Mouse (Mus musculus): Measurements from ENCODE around the gene B4galnt3.

DNA sequence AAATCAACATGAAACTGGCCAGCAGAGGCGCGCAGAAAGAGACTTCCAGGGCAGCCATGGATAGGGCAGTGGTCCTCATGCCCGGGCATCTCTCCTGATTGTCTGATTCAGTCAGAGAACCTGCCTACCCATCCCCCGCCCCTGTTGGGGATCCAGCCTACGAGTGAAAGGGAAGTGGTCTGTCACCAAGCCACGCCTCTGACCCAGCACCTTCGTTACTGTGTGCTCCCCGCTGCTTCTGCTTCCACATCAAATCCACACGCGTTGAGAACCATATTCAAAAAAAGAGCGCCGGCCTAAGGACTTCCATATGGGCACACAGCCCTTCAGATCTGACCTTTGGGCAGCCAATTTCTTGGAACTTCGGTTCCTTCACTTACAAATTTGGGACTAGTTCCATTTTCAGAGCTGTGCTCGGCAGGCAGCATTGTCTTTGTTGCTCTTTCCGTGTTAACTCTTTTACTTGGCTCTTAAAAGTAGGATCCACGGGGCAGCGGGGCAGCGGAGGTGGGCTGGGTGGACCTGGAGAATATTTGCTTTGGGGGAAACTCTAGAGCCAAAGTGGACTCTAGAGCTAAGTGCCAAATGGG is 106.7 kb downstream of the B4galnt3 start:
- TF ChIP-seq CTCF (IDR thresholded peaks at IDR 0.05; ENCODE audit: borderline replicate concordance, insufficient read depth, low read depth, low read length) (no peak), POLR2A (IDR thresholded peaks at IDR 0.05; ENCODE audit: borderline replicate concordance, insufficient read depth, low read length) (no peak)

Measured in cerebellum, adult 2 months (tissue).